Mouse (Mus musculus): ENCODE measurements around the gene Gpatch2l. TPM values are rescaled to one million over a fixed set of nuclear protein-coding genes. Genes with fewer than 3 reads are reported as not detected.

The Gpatch2l gene
- total RNA-seq, 1 experiment from 2014 or later, result 71.9 TPM

- ATAC-seq (ENCODE audit: extremely low read depth, insufficient number of reproducible peaks, low FRiP score, poor library complexity, severe bottlenecking), result no peak
These were observed 32.6 kb downstream of the Gpatch2l start for GRCm38 (mm10) chr12:86274246-86274645.

DNA sequence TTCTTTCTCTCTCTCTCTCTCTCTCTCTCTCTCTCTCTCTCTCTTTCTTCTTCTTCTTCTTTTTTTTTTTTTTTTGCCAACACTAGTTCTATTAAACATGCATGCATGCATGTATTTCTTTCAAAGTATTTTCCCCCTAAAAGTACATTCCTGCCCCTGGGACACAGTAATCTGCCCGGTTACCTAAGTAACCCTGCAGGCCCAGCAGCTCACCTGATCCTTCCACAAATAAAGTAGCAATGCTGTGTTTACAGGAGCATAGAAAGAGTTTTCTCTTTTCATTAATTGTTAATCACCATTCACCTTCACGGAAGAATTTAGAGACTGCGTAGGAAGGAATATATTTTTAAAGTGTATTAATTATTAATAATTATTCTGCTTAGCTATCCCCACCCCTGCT is 34.1 kb downstream of the Gpatch2l start:
- ATAC-seq (ENCODE audit: extremely low read depth, insufficient number of reproducible peaks, low FRiP score, poor library complexity, severe bottlenecking), result no peak

DNA sequence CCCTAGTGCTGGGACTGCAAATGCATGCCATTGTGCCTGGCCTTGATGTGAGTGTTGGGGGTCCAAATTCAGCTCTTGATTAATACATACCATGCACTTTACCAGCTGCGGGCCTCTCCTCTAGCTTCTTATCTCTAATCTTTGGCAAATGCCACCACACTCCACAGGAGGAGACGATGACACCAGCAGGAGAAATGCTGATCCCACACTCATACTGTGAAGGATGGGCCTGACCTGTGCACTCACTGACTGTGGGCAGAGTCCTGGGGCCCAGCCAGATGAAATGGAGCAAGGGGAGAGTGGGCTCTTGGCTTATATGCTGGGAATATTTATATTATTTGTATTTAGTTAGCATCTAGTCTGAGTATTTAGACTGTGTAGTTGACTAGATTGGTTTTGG is 34.8 kb downstream of the Gpatch2l start:
- no peak for ATAC-seq (ENCODE audit: extremely low read depth, insufficient number of reproducible peaks, low FRiP score, poor library complexity, severe bottlenecking)

DNA sequence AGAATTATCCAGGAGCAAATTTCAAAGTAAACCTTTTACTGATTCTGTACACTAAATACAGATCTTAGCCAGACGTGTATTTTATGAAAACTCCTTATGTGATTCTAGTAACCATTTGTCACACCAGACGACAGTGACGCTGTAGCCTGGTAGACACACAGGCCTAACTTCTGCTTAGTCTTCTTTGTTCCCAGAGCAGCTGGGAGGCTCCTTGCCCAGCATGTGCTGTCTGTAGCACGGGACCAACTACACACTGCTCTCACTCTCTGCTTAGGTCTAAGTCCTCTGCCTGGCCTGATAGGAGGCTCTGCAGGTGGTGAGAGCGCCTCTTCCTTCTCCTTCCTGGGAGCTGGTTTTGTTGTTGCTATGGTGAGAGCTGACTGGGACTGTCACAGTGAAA is 35.2 kb downstream of the Gpatch2l start:
- no peak for ATAC-seq (ENCODE audit: extremely low read depth, insufficient number of reproducible peaks, low FRiP score, poor library complexity, severe bottlenecking)

DNA sequence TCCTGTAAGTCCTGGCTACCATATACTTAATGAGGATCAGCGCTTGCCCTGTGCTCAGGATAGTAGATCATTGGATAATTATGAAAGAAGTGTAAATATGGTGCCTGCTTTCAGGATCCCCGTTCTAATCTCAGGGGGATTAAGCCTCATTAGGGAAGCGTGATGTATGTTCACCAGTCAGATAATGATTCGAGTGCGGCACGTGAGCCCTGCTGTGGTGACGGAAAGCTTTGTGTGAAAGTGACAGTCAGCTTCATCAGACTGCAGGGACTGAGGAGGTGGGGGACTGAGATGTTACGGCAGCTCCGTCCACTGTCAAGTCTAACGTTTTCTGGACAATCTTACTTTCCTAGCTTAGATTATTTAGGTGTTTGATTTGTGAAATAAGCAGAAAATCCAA is 38.3 kb downstream of the Gpatch2l start:
- no peak for ATAC-seq (ENCODE audit: extremely low read depth, insufficient number of reproducible peaks, low FRiP score, poor library complexity, severe bottlenecking)

DNA sequence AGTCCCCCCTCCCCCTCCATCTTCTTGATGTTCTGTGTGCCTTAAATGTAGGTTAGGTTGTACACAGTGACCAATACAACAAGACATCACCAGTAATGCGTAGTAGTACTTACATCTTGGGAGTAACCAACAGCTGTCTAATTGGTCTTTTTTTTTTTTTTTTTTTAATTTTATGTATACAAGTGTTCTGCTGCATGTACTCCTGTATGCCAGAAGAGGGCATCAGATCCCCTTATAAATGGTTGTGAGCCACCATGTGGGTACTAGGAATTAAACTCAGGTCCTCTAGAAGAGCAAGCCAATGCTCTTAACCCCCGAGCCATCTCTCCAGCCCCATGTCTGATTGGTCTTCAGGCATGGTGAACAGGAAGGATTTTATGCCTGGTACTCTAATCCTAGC is 44.0 kb downstream of the Gpatch2l start:
- no peak for ATAC-seq (ENCODE audit: extremely low read depth, insufficient number of reproducible peaks, low FRiP score, poor library complexity, severe bottlenecking)

DNA sequence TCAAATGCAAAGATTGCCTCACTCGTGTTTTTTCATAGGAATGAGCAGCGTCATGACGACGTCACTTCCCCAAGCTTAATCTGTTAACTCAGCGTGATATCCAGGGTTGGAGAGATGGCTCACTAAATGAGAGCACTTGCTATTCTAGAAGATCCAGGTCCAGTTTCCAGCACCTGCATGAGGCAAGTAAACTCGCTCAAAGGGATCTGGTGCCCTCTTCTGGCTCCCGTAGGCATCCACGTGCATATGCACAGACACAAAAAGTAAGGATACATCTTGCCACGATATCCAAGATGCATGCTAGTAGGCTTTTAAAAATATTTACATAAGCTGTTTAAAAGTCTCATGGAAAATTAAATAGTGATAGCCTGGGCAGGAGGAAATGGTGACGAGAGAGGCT is 55.8 kb downstream of the Gpatch2l start:
- ATAC-seq (ENCODE audit: extremely low read depth, insufficient number of reproducible peaks, low FRiP score, poor library complexity, severe bottlenecking), result no peak

DNA sequence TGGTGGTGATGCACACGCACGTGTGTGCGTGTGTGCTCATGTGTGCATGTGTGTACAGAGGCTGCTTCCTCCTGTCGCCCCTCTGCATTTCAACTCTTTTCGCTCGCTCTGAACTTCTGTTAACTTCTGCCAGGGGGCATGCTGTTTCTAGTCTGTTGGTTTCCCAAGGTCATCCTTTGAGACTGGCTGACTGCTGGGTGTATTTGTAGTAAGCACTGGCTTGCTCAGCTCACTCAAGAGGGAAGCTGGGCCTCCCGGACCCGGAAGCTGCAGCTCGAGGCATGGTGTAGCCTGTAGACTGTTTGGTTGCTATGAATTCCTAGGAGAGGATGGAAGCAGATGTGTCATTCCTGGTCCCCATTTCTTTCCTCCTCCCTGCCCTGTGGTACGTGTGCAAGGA is 61.3 kb downstream of the Gpatch2l start:
- no peak for ATAC-seq (ENCODE audit: extremely low read depth, insufficient number of reproducible peaks, low FRiP score, poor library complexity, severe bottlenecking)

DNA sequence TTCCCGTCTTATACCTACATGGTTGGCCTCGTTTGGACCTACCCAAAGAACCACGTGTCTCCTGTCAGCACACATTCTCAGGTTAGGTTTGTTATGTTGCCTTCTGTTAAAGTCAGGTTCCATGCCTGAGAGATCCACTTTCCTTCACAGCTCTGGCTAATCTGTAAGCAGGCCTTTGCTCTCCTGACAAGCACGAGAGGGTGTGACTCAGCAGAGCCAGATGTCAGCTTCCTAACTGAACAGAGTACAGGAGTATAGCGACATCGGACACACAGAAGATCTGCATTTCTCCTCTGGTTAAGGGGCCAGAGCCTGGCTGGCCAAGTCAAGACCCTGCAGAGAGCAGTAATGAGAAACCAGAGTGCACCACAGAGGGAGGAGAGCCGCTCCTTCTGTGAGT is 63.4 kb downstream of the Gpatch2l start:
- ATAC-seq (ENCODE audit: extremely low read depth, insufficient number of reproducible peaks, low FRiP score, poor library complexity, severe bottlenecking), result no peak

DNA sequence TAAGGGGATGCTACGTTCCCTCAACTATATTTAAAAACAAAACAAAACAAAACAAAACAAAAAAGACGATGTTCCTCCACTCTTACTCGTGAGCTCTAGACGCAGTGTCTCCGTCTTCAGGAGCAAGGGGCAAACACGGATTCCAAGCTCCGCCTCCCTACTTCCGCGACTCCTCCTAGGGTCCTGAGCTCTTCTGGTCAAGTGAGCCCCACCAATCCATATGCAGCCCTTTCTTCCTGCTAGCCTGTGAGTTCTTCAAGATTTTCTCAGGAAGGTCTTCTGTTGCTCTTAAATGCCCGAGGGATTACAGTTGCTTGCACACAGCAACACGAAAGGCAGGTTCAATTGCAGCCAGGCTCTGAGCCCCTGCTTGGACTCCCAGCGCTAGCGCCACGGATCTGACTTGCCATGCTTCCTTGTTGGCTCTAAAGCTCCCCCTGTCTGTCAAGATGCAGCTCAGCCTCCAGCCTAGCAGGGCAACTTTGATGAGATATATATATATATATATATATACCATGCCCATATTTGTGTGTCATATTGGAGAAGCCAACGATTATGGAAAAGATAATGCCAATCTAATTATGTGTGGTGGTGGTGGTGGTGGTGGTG is 64.1 kb downstream of the Gpatch2l start:
- ATAC-seq (ENCODE audit: extremely low read depth, insufficient number of reproducible peaks, low FRiP score, poor library complexity, severe bottlenecking), result no peak; the same call in 1 of the 2 replicates

GRCm38 (mm10) chr12:86309474-86309873 is 67.8 kb downstream of the Gpatch2l start:
- ATAC-seq (ENCODE audit: extremely low read depth, insufficient number of reproducible peaks, low FRiP score, poor library complexity, severe bottlenecking), result no peak

- no peak for ATAC-seq (ENCODE audit: extremely low read depth, insufficient number of reproducible peaks, low FRiP score, poor library complexity, severe bottlenecking)
These were observed 68.2 kb downstream of the Gpatch2l start for GRCm38 (mm10) chr12:86309902-86310301.

- ATAC-seq (ENCODE audit: extremely low read depth, insufficient number of reproducible peaks, low FRiP score, poor library complexity, severe bottlenecking), result no peak
These were observed 79.0 kb downstream of the Gpatch2l start for GRCm38 (mm10) chr12:86320629-86321028.

DNA sequence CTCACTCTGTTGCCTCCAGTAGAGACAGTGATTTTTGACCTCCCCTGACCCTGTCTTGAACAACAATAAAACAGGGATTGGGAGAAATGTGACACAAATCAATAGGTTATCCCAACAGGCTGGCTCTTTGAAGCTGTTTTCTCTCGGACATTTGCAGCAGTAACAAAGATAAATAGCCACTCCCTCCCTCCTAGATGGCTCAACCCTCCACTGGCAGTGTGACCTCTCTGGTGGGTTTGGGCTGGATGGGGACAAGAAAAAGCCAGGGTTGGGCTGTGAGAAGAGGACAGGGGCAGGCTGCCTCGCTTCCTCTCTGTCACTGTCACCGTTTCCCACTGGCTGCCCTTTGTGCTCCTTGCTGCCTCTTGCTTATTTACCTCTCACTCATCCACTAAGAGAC is 82.6 kb downstream of the Gpatch2l start:
- no peak for ATAC-seq (ENCODE audit: extremely low read depth, insufficient number of reproducible peaks, low FRiP score, poor library complexity, severe bottlenecking)

DNA sequence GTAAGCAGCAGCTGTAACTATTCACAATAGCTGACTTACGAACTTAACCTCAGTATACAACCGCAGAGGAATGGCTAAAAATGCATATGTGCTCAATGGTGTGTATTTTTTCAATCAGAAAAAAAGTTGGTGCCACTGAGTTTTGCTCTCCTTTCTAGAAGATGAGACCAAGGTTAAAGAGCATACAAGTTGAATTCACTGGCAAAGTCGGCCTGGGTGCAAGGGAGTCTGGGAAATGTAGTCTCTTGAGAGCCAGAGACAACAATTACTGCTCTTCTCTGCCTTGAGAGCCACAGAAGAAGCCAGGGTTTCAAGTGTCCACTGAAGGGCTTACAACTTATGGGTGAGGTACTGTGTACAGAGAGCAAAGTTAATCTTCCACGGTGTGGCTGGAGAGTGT is 88.2 kb downstream of the Gpatch2l start:
- no peak for ATAC-seq (ENCODE audit: extremely low read depth, insufficient number of reproducible peaks, low FRiP score, poor library complexity, severe bottlenecking)

- ATAC-seq (ENCODE audit: extremely low read depth, insufficient number of reproducible peaks, low FRiP score, poor library complexity, severe bottlenecking), result no peak
These were observed 89.0 kb downstream of the Gpatch2l start for GRCm38 (mm10) chr12:86330684-86331083.

DNA sequence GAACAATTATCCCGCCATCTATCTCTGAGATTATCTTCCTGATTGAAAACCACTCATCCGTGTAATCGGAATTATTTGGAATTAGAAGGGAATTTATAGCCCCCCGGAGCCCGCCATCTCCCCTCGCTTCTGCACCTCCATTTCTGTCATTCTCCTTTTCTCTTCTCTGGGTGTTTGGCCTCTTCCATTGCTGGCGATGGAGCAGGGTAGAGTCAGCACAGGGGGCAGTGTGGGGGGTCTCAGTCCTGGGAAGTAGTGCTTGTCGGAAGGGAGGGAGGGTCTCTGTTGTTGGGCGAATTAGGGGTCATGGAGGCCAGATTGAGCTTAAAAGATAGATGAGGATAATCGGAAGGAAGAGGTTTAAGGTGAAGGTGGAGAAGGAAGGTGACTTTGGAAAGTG is 89.6 kb downstream of the Gpatch2l start:
- no peak for ATAC-seq (ENCODE audit: extremely low read depth, insufficient number of reproducible peaks, low FRiP score, poor library complexity, severe bottlenecking)

DNA sequence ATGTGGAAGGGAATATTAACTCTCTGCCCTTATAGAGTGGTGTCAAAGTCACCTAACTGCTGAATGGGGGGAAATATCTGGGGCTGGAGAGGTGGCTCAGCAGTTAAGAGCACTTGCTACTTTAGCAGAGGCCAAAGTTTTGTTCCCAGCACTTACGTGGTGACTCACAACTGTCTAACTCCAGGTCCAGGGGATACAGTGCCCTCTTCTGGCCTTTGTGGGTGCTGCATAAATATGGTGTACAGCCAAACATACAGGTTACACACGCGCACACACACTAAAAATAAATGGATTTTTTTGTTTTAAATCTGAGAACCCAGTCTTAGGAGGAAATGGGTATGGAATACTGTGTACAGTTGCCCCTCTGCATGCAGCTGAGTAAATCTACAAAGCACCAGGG is 94.6 kb downstream of the Gpatch2l start:
- ATAC-seq (ENCODE audit: extremely low read depth, insufficient number of reproducible peaks, low FRiP score, poor library complexity, severe bottlenecking), result no peak

GRCm38 (mm10) chr12:86336887-86337286 is 95.2 kb downstream of the Gpatch2l start:
- no peak for ATAC-seq (ENCODE audit: extremely low read depth, insufficient number of reproducible peaks, low FRiP score, poor library complexity, severe bottlenecking)

All from neutrophil, adult 5-6 weeks (primary cell).